Mouse (Mus musculus): ENCODE measurements around the gene Afg1l. TPM values are rescaled to one million over a fixed set of nuclear protein-coding genes. Genes with fewer than 3 reads are reported as not detected.

Afg1l gene
- polyA plus RNA-seq, 1 experiment from 2014 or later, result 6.1 TPM

GRCm38 (mm10) chr10:42415821-42416470, 62.4 kb downstream of the Afg1l start:
- Histone ChIP-seq H3K27ac (no peak overlapping the region), H3K4me1 (peaks cover 9% of the 10 kb centered on the region; the same call in 1 of the 2 replicates), H3K9me3 (no peaks in the 10 kb centered on the region), H3K36me3 (peaks cover 7% of the 10 kb centered on the region; the same call in 1 of the 2 replicates), H3K9ac (no peak overlapping the region), H3K4me3 (no peak overlapping the region), H3K4me2 (replicated peaks) (no peak overlapping the region), H3K27me3 (no peaks in the 10 kb centered on the region)
- ATAC-seq (ENCODE audit: low FRiP score, low read depth), result no peak
- WGBS, result 64% methylated on average over 4 of the region's 4 CpGs

- Histone ChIP-seq H3K27me3 (no peaks in the 10 kb centered on the region), H3K27ac (no peak overlapping the region), H3K36me3 (peaks cover 7% of the 10 kb centered on the region; the same call in 1 of the 2 replicates), H3K4me3 (no peak overlapping the region), H3K4me1 (no peaks in the 10 kb centered on the region), H3K9me3 (no peaks in the 10 kb centered on the region), H3K4me2 (replicated peaks) (no peak overlapping the region), H3K9ac (no peak overlapping the region)
- 76% methylated on average over 6 of the region's 6 CpGs for WGBS
- ATAC-seq (ENCODE audit: low FRiP score, low read depth), result no peak
These were observed 67.4 kb downstream of the Afg1l start for GRCm38 (mm10) chr10:42410748-42411537.

- no peak overlapping the region for H3K27ac ChIP-seq
- H3K9me3 ChIP-seq, result no peaks in the 10 kb centered on the region
- no peak overlapping the region for H3K4me3 ChIP-seq
- H3K36me3 ChIP-seq, result peaks cover 8% of the 10 kb centered on the region
- H3K9ac ChIP-seq, result no peak overlapping the region
- 84% methylated on average over 11 of the region's 11 CpGs for WGBS
- no peak for ATAC-seq (ENCODE audit: low FRiP score, low read depth)
- H3K4me1 ChIP-seq, result no peaks in the 10 kb centered on the region
- no peak overlapping the region for H3K4me2 ChIP-seq (replicated peaks)
- H3K27me3 ChIP-seq, result no peaks in the 10 kb centered on the region
These were observed 87.9 kb downstream of the Afg1l start for GRCm38 (mm10) chr10:42390436-42390835.

- no peak for ATAC-seq (ENCODE audit: low FRiP score, low read depth)
- no peak overlapping the region for H3K27ac ChIP-seq
- no peaks in the 10 kb centered on the region for H3K36me3 ChIP-seq
- H3K9ac ChIP-seq, result no peak overlapping the region
- H3K4me3 ChIP-seq, result no peak overlapping the region
- no peaks in the 10 kb centered on the region for H3K27me3 ChIP-seq
- no peaks in the 10 kb centered on the region for H3K4me1 ChIP-seq
- H3K4me2 ChIP-seq (replicated peaks), result no peak overlapping the region
- H3K9me3 ChIP-seq, result no peaks in the 10 kb centered on the region
These were observed 90.2 kb downstream of the Afg1l start for GRCm38 (mm10) chr10:42388181-42388580.

- no peaks in the 10 kb centered on the region for H3K36me3 ChIP-seq
- H3K4me1 ChIP-seq, result no peaks in the 10 kb centered on the region
- WGBS, result 76% methylated on average over 13 of the region's 13 CpGs
- H3K27me3 ChIP-seq, result no peaks in the 10 kb centered on the region
- no peaks in the 10 kb centered on the region for H3K9me3 ChIP-seq
- no peak overlapping the region for H3K27ac ChIP-seq
- ATAC-seq (ENCODE audit: low FRiP score, low read depth), result no peak
- no peak overlapping the region for H3K4me2 ChIP-seq (replicated peaks)
- H3K9ac ChIP-seq, result no peak overlapping the region
- no peak overlapping the region for H3K4me3 ChIP-seq
These were observed 93.3 kb downstream of the Afg1l start for GRCm38 (mm10) chr10:42384946-42385644.

- no peaks in the 10 kb centered on the region for H3K9me3 ChIP-seq
- no peak for ATAC-seq (ENCODE audit: low FRiP score, low read depth)
- H3K36me3 ChIP-seq, result no peaks in the 10 kb centered on the region
- no peak overlapping the region for H3K4me3 ChIP-seq
- no peaks in the 10 kb centered on the region for H3K27me3 ChIP-seq
- H3K9ac ChIP-seq, result no peak overlapping the region
- 68% methylated on average over 6 of the region's 6 CpGs for WGBS
- H3K27ac ChIP-seq, result no peak overlapping the region
- H3K4me1 ChIP-seq, result no peaks in the 10 kb centered on the region
- no peak overlapping the region for H3K4me2 ChIP-seq (replicated peaks)
These were observed 94.7 kb downstream of the Afg1l start for GRCm38 (mm10) chr10:42383708-42384107.

GRCm38 (mm10) chr10:42364216-42364615, 114.1 kb downstream of the Afg1l start:
- Histone ChIP-seq H3K9me3 (peaks cover 7% of the 10 kb centered on the region; the same call in 1 of the 2 replicates), H3K4me1 (no peaks in the 10 kb centered on the region), H3K4me2 (replicated peaks) (no peak overlapping the region), H3K36me3 (no peaks in the 10 kb centered on the region), H3K9ac (no peak overlapping the region), H3K27me3 (no peaks in the 10 kb centered on the region), H3K4me3 (no peak overlapping the region), H3K27ac (no peak overlapping the region)
- ATAC-seq (ENCODE audit: low FRiP score, low read depth), result no peak
- 84% methylated on average over 10 of the region's 10 CpGs for WGBS

- no peak overlapping the region for H3K4me3 ChIP-seq
- no peaks in the 10 kb centered on the region for H3K9me3 ChIP-seq
- H3K27ac ChIP-seq, result no peak overlapping the region
- no peak overlapping the region for H3K9ac ChIP-seq
- H3K36me3 ChIP-seq, result no peaks in the 10 kb centered on the region; the same call in 1 of the 2 replicates
- H3K4me1 ChIP-seq, result no peaks in the 10 kb centered on the region
- 51% methylated on average over 3 of the region's 3 CpGs for WGBS
- no peak overlapping the region for H3K4me2 ChIP-seq (replicated peaks)
- H3K27me3 ChIP-seq, result no peaks in the 10 kb centered on the region
- no peak for ATAC-seq (ENCODE audit: low FRiP score, low read depth)
These were observed 122.4 kb downstream of the Afg1l start for GRCm38 (mm10) chr10:42355980-42356379.

GRCm38 (mm10) chr10:42347986-42348385, 130.4 kb downstream of the Afg1l start:
- Histone ChIP-seq H3K9ac (no peak overlapping the region), H3K4me1 (peaks cover 20% of the 10 kb centered on the region), H3K4me2 (replicated peaks) (no peak overlapping the region), H3K27me3 (no peaks in the 10 kb centered on the region), H3K9me3 (no peaks in the 10 kb centered on the region), H3K36me3 (no peaks in the 10 kb centered on the region; the same call in 1 of the 2 replicates), H3K27ac (no peak overlapping the region), H3K4me3 (no peak overlapping the region)
- no peak for ATAC-seq (ENCODE audit: low FRiP score, low read depth)
- 90% methylated on average over 5 of the region's 5 CpGs for WGBS

- H3K36me3 ChIP-seq, result no peaks in the 10 kb centered on the region
- WGBS, result 48% methylated on average over 5 of the region's 5 CpGs
- ATAC-seq (ENCODE audit: low FRiP score, low read depth), result no peak; the same call in 1 of the 2 replicates
- no peaks in the 10 kb centered on the region for H3K9me3 ChIP-seq
- H3K27ac ChIP-seq, result peak overlapping the region; percentile 75
- H3K4me1 ChIP-seq, result peaks cover 20% of the 10 kb centered on the region
- no peak overlapping the region for H3K9ac ChIP-seq
- H3K4me3 ChIP-seq, result no peak overlapping the region
- H3K27me3 ChIP-seq, result no peaks in the 10 kb centered on the region
- H3K4me2 ChIP-seq (replicated peaks), result peak overlapping the region; percentile 27
These were observed 131.2 kb downstream of the Afg1l start for GRCm38 (mm10) chr10:42347127-42347526.

GRCm38 (mm10) chr10:42346179-42346877, 132.0 kb downstream of the Afg1l start:
- no peaks in the 10 kb centered on the region for H3K9me3 ChIP-seq
- H3K36me3 ChIP-seq, result no peaks in the 10 kb centered on the region
- peak overlapping the region; percentile 26; the same call in 1 of the 2 replicates for H3K4me2 ChIP-seq (replicated peaks)
- H3K9ac ChIP-seq, result no peak overlapping the region
- no peak overlapping the region for H3K4me3 ChIP-seq
- WGBS, result 55% methylated on average over 12 of the region's 12 CpGs
- peaks cover 20% of the 10 kb centered on the region for H3K4me1 ChIP-seq
- H3K27me3 ChIP-seq, result no peaks in the 10 kb centered on the region
- peak; percentile 40; the same call in 1 of the 2 replicates for ATAC-seq (ENCODE audit: low FRiP score, low read depth)
- H3K27ac ChIP-seq, result peak overlapping the region; percentile 75

All from limb, embryonic 13.5 days (tissue).